15 mouse cellular contexts compared by ENCODE assay signal in the genomic region with DNA sequence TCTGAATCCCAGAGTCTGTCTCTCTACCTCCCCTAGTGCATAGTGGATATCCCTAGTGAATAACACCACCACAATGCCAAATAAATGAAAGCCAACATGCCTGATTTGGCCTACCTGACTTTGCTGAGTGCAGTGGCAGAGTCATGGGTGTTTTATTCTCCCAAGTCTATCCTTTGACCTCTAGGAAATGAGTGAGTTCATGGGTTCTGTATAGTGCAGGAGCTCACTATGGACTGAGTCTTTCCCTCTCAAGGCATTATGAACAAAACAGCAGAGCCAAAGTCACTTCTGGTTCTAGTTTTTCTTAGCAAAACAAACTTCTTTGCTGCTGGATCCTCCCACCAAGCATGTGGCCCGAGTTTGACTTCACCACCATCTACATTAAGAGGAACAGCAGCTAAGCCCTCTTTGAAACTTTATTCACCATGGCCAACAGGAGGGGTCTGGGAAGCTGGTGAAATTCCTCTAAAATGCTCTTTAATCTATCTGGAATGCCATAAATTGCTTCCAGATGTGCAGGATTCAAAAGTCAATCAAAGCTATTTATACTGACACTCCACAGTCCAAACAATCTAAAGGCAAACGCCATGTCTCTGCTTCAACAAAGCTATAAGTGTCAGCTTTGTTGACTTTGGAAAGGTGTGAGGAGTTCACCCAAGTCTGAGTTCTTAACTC.
DNase-seq lines count a peak whose midpoint lies in the region; ATAC-seq and TF ChIP-seq lines count a peak whose summit lies in the region.
"Had no signal": no experiment of that assay in that cellular context is flagged by ENCODE, and none has a peak within 500 bp of the region (broad histone marks: within the 10 kb centered on the region; RNA-seq: fewer than 3 reads in every experiment).

No protein-coding gene starts in this region.

- DNase-seq in kidney, postnatal 25 days, result no peak
- peak; percentile 78 for DNase-seq in embryo, embryonic 11 days
- peak; percentile 70 for DNase-seq in mesoderm, embryonic 11.5 days (ENCODE audit: low read depth, low spot score)
- no peak for DNase-seq in ovary, postnatal 36 days (ENCODE audit: low spot score)
- no peak for DNase-seq in layer of hippocampus, adult 11-12 months (ENCODE audit: low spot score)
- DNase-seq in thymus, postnatal 36 days, result no peak
- DNase-seq: B cell, adult 2 months; cerebellum, adult 11 months; kidney, adult 11 months; kidney, postnatal 14 days had no signal

- no peak overlapping the region for H3K4me3 ChIP-seq in kidney, embryonic 14.5 days (ENCODE audit: low read length)
- H3K4me3 ChIP-seq in embryonic fibroblast, embryonic 13.5 days (ENCODE audit: insufficient read depth, low read length), result no peak overlapping the region
- H3K4me3 ChIP-seq: heart, embryonic 15.5 days; hindbrain, embryonic 13.5 days; lung, embryonic 15.5 days had no signal

- ATAC-seq in kidney, embryonic 14.5 days (ENCODE audit: low FRiP score, low TSS enrichment), result 0 out of 2 replicates have a peak, but pooled peaks have one; percentile 24

- no peak overlapping the region for H3K4me2 ChIP-seq in kidney, embryonic 14.5 days (replicated peaks; ENCODE audit: low read depth, low read length)
- H3K4me2 ChIP-seq: heart, embryonic 15.5 days; hindbrain, embryonic 13.5 days; lung, embryonic 15.5 days had no signal

- H3K27ac ChIP-seq in kidney, embryonic 14.5 days (ENCODE audit: low read depth, low read length), result no peak overlapping the region
- peak overlapping the region; percentile 41 for H3K27ac ChIP-seq in embryonic fibroblast, embryonic 13.5 days (ENCODE audit: insufficient read depth, low read length)
- H3K27ac ChIP-seq: heart, embryonic 15.5 days; hindbrain, embryonic 13.5 days; lung, embryonic 15.5 days had no signal

- no peaks in the 10 kb centered on the region for H3K4me1 ChIP-seq in kidney, embryonic 14.5 days (ENCODE audit: control insufficient read depth, insufficient read depth, low read length)
- peaks cover 4% of the 10 kb centered on the region for H3K4me1 ChIP-seq in embryonic fibroblast, embryonic 13.5 days (ENCODE audit: control insufficient read depth, insufficient read depth, low read length)
- H3K4me1 ChIP-seq: hindbrain, embryonic 13.5 days had no signal

- no peaks in the 10 kb centered on the region for H3K9me3 ChIP-seq in kidney, embryonic 14.5 days (ENCODE audit: control insufficient read depth, low read length)
- H3K9me3 ChIP-seq: heart, embryonic 15.5 days; hindbrain, embryonic 13.5 days; lung, embryonic 15.5 days had no signal

- H3K36me3 ChIP-seq in kidney, embryonic 14.5 days (ENCODE audit: control insufficient read depth, insufficient read depth, low read length), result no peaks in the 10 kb centered on the region
- H3K36me3 ChIP-seq: heart, embryonic 15.5 days; hindbrain, embryonic 13.5 days; lung, embryonic 15.5 days had no signal

- no peak overlapping the region for H3K9ac ChIP-seq in kidney, embryonic 14.5 days (ENCODE audit: low read depth, low read length)
- H3K9ac ChIP-seq: heart, embryonic 15.5 days; hindbrain, embryonic 13.5 days; lung, embryonic 15.5 days had no signal

- WGBS in kidney, embryonic 14.5 days, result 15% methylated on average over 2 of the region's 2 CpGs

- no peak for TF ChIP-seq POLR2A in embryonic fibroblast, embryonic 13.5 days (IDR thresholded peaks at IDR 0.05; ENCODE audit: low read depth, low read length)

- no peaks in the 10 kb centered on the region for H3K27me3 ChIP-seq in kidney, embryonic 14.5 days (ENCODE audit: control insufficient read depth, insufficient read depth, low read length)
- H3K27me3 ChIP-seq: heart, embryonic 15.5 days; hindbrain, embryonic 13.5 days; lung, embryonic 15.5 days had no signal

- TF ChIP-seq CTCF in embryonic fibroblast, embryonic 13.5 days (IDR thresholded peaks at IDR 0.05; ENCODE audit: borderline replicate concordance, insufficient read depth, low read length), result no peak

Comparison
In these comparisons a context has a peak if more than half of its experiments do, and no peak if none do; other contexts are left out.
1. DNase-seq: peak in embryo, embryonic 11 days (single experiment) and mesoderm, embryonic 11.5 days (single experiment); none in kidney, postnatal 25 days (0 of 2), ovary, postnatal 36 days (single experiment), layer of hippocampus, adult 11-12 months (single experiment) and thymus, postnatal 36 days (0 of 2).